8 mouse cellular contexts compared by ENCODE assay signal in the genomic region with DNA sequence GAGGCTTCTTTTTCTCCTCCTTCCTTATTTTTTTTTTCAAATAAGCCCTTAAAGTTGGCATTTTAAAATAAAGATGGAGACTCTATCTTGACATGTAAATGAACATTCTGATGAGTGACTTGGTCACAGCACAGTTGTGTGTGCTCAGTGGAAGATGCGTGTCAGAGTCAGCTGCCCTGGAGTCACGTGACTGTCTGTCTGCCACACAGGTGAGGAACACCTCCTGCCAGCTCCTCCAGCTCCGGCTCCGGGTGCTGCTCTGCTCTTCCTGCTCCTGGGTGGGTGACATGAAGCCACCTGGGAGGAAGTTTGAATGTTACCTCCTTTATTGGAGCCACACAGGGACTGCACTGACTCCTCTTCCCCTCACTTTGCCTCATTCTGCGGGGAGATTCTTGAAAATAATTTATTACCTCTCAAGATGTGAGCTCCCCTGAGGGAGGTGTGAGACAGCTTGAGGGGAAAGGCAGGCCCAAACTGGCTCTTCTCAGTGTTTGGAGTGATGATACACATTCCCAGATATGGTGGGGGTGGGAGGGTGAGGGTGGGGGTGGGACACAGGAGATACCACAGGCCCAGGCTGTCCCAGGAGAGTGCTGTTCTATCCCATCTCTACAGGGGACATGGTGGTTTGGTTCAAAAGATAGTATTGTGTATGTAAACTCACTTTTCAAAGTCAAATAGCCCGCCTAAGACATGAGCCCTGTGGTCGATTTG.
A peak's percentile ranks its signal among the peaks of the same experiment; 100 is the strongest.
DNase-seq lines count a peak whose midpoint lies in the region; ATAC-seq and TF ChIP-seq lines count a peak whose summit lies in the region.

No protein-coding gene starts in this region.

- peak overlapping the region; percentile 9; the same call in 1 of the 2 replicates for H3K27ac ChIP-seq in hindbrain, embryonic 10.5 days
- no peak overlapping the region for H3K27ac ChIP-seq in hindbrain, postnatal 0 days
- H3K27ac ChIP-seq in limb, embryonic 10.5 days, result 0 out of 2 replicates have a peak overlapping the region, but pooled peaks have one; percentile 5
- no peak overlapping the region for H3K27ac ChIP-seq in layer of hippocampus, adult 2 months

- no peaks in the 10 kb centered on the region for H3K27me3 ChIP-seq in hindbrain, embryonic 10.5 days (ENCODE audit: insufficient read depth, poor library complexity, severe bottlenecking)
- no peaks in the 10 kb centered on the region for H3K27me3 ChIP-seq in hindbrain, postnatal 0 days (ENCODE audit: insufficient read depth, low read length)
- H3K27me3 ChIP-seq in limb, embryonic 10.5 days (ENCODE audit: low read depth, poor library complexity, severe bottlenecking), result no peaks in the 10 kb centered on the region

- H3K36me3 ChIP-seq in hindbrain, embryonic 10.5 days, result no peaks in the 10 kb centered on the region
- H3K36me3 ChIP-seq in hindbrain, postnatal 0 days (ENCODE audit: insufficient read depth, low read length), result no peaks in the 10 kb centered on the region
- H3K36me3 ChIP-seq in limb, embryonic 10.5 days, result no peaks in the 10 kb centered on the region

- H3K9me3 ChIP-seq in hindbrain, embryonic 10.5 days, result no peaks in the 10 kb centered on the region
- no peaks in the 10 kb centered on the region for H3K9me3 ChIP-seq in hindbrain, postnatal 0 days (ENCODE audit: low read length)
- H3K9me3 ChIP-seq in limb, embryonic 10.5 days (replicated peaks), result no peaks in the 10 kb centered on the region

- H3K4me3 ChIP-seq in hindbrain, embryonic 10.5 days, result no peak overlapping the region
- no peak overlapping the region for H3K4me3 ChIP-seq in hindbrain, postnatal 0 days (ENCODE audit: low read length)
- H3K4me3 ChIP-seq in limb, embryonic 10.5 days, result no peak overlapping the region
- H3K4me3 ChIP-seq in layer of hippocampus, adult 2 months, result no peak overlapping the region

- ATAC-seq in hindbrain, postnatal 0 days, result no peak; the same call in 1 of the 2 replicates
- peak; percentile 60; the same call in 1 of the 2 replicates for ATAC-seq in common myeloid progenitor, adult 5-6 weeks (replicated peaks; ENCODE audit: low read depth, poor library complexity, severe bottlenecking)

- no peak overlapping the region for H3K4me2 ChIP-seq in hindbrain, postnatal 0 days (ENCODE audit: low read depth, low read length)

- no peak for DNase-seq in hindbrain, embryonic 10.5 days (ENCODE audit: low spot score)
- DNase-seq in hindbrain, postnatal 0 days (ENCODE audit: low spot score), result no peak
- peak; percentile 41 for DNase-seq in 3T3-L1 (ENCODE audit: low read depth, low spot score)
- DNase-seq in limb, embryonic 10.5 days (ENCODE audit: low spot score), result no peak
- DNase-seq in urinary bladder, postnatal 10 days (ENCODE audit: low spot score), result no peak
- DNase-seq in cerebellum, postnatal 10 days, result no peak
- DNase-seq in layer of hippocampus, adult 2 months (ENCODE audit: low spot score in 2 of 2), result no peak

- H3K9ac ChIP-seq in hindbrain, postnatal 0 days (replicated peaks; ENCODE audit: low read length), result no peak overlapping the region

- no peak for TF ChIP-seq CTCF in hindbrain, postnatal 0 days (IDR thresholded peaks at IDR 0.05; ENCODE audit: low read depth)
- TF ChIP-seq CTCF in layer of hippocampus, adult 2 months (conservative IDR thresholded peaks at IDR 0.05), result no peak

- WGBS in hindbrain, embryonic 10.5 days, result 80% methylated on average over 7 of the region's 7 CpGs
- WGBS in hindbrain, postnatal 0 days, result 72% methylated on average over 7 of the region's 7 CpGs
- 63% methylated on average over 7 of the region's 7 CpGs for WGBS in limb, embryonic 10.5 days

- H3K4me1 ChIP-seq in hindbrain, embryonic 10.5 days (replicated peaks), result peaks cover 18% of the 10 kb centered on the region
- H3K4me1 ChIP-seq in hindbrain, postnatal 0 days (ENCODE audit: insufficient read depth, low read length), result no peaks in the 10 kb centered on the region
- H3K4me1 ChIP-seq in limb, embryonic 10.5 days, result peaks cover 20% of the 10 kb centered on the region

Comparison
In these comparisons a context has a peak if more than half of its experiments do, and no peak if none do; other contexts are left out.
1. H3K27ac ChIP-seq: peak in hindbrain, embryonic 10.5 days (single experiment) and limb, embryonic 10.5 days (single experiment); none in hindbrain, postnatal 0 days (single experiment) and layer of hippocampus, adult 2 months (single experiment).